Mouse (Mus musculus) erythroid progenitor cell, adult 5-6 weeks (primary cell): ENCODE data around the gene Plekho2. TPM values are rescaled to one million over a fixed set of nuclear protein-coding genes. Genes with fewer than 3 reads are reported as not detected.

ENCODE experiments used
- total RNA-seq, 2 experiments: library from RNA; stranded (forward) in 1 of 2; stranded (reverse) in 1 of 2; fragments of 150-400 nt in 1 of 2; fragments of 186-747, 209-891 nt in 1 of 2; gene quantifications; 2 replicates each; pipeline versions ENCODE4 v1.2.3 to v1.2.4; 2015 to 2017; ENCODE audit warnings: low replicate concordance in 2 of 2

Plekho2 gene
- total RNA-seq, 2 experiments from 2014 or later = 32.3 to 48.6 TPM

Other genes with a start within 250 kb of the Plekho2 start
- 7.2 and 13.4 TPM in 2 replicates for gene Pdcd7, start 233.9 kb downstream of the Plekho2 start, total RNA-seq (2015; ENCODE audit: low replicate concordance)
- gene Pdcd7, start 233.9 kb downstream of the Plekho2 start, total RNA-seq (2017; ENCODE audit: low replicate concordance) = 8.4 and 13.3 TPM in 2 replicates
- not detected in 2 replicates for gene Ubap1l, start 219.0 kb downstream of the Plekho2 start, total RNA-seq (2015; ENCODE audit: low replicate concordance)
- gene Ubap1l, start 219.0 kb downstream of the Plekho2 start, total RNA-seq (2017; ENCODE audit: low replicate concordance) = not detected in 2 replicates
- not detected in 2 replicates for gene Kbtbd13, start 188.4 kb downstream of the Plekho2 start, total RNA-seq (2015; ENCODE audit: low replicate concordance)
- gene Kbtbd13, start 188.4 kb downstream of the Plekho2 start, total RNA-seq (2017; ENCODE audit: low replicate concordance) = not detected in 2 replicates
- not detected in 2 replicates for gene Rasl12, start 181.5 kb downstream of the Plekho2 start, total RNA-seq (2015; ENCODE audit: low replicate concordance)
- not detected in 2 replicates for gene Rasl12, start 181.5 kb downstream of the Plekho2 start, total RNA-seq (2017; ENCODE audit: low replicate concordance)
- not detected in 2 replicates for gene Slc51b, start 157.1 kb downstream of the Plekho2 start, total RNA-seq (2015; ENCODE audit: low replicate concordance)
- gene Slc51b, start 157.1 kb downstream of the Plekho2 start, total RNA-seq (2017; ENCODE audit: low replicate concordance) = not detected in 2 replicates
- gene Mtfmt, start 144.3 kb downstream of the Plekho2 start, total RNA-seq (2015; ENCODE audit: low replicate concordance) = 4.6 and 14.4 TPM in 2 replicates
- gene Mtfmt, start 144.3 kb downstream of the Plekho2 start, total RNA-seq (2017; ENCODE audit: low replicate concordance) = 1.2 and 5.5 TPM in 2 replicates
- gene Spg21, start 119.1 kb downstream of the Plekho2 start, total RNA-seq (2015; ENCODE audit: low replicate concordance) = 11.5 and 18.4 TPM in 2 replicates
- 5.8 and 6.6 TPM in 2 replicates for gene Spg21, start 119.1 kb downstream of the Plekho2 start, total RNA-seq (2017; ENCODE audit: low replicate concordance)
- not detected in 2 replicates for gene Ankdd1a, start 59.8 kb downstream of the Plekho2 start, total RNA-seq (2015; ENCODE audit: low replicate concordance)
- not detected in 2 replicates for gene Ankdd1a, start 59.8 kb downstream of the Plekho2 start, total RNA-seq (2017; ENCODE audit: low replicate concordance)
- 75.0 and 77.1 TPM in 2 replicates for gene Pif1, start 7.1 kb upstream of the Plekho2 start, total RNA-seq (2015; ENCODE audit: low replicate concordance)
- 68.7 and 94.9 TPM in 2 replicates for gene Pif1, start 7.1 kb upstream of the Plekho2 start, total RNA-seq (2017; ENCODE audit: low replicate concordance)
- 9.6 TPM in 1 of 2 replicates, not detected in the other for gene Rbpms2, start 49.6 kb upstream of the Plekho2 start, total RNA-seq (2015; ENCODE audit: low replicate concordance)
- gene Rbpms2, start 49.6 kb upstream of the Plekho2 start, total RNA-seq (2017; ENCODE audit: low replicate concordance) = not detected in 2 replicates
- 3.4 and 7.2 TPM in 2 replicates for gene Oaz2, start 88.0 kb upstream of the Plekho2 start, total RNA-seq (2015; ENCODE audit: low replicate concordance)
- gene Oaz2, start 88.0 kb upstream of the Plekho2 start, total RNA-seq (2017; ENCODE audit: low replicate concordance) = 1.4 and 9.2 TPM in 2 replicates
- gene Zfp609, start 247.5 kb upstream of the Plekho2 start, total RNA-seq (2015; ENCODE audit: low replicate concordance) = 6.8 and 9.2 TPM in 2 replicates
- gene Zfp609, start 247.5 kb upstream of the Plekho2 start, total RNA-seq (2017; ENCODE audit: low replicate concordance) = 2.4 and 2.8 TPM in 2 replicates